Mouse (Mus musculus) MEL (cell line): ENCODE data around the gene Nfatc3.

Experiments
- BHLHE40 ChIP-seq: IDR thresholded peaks from 2 replicates; pipeline ENCODE4 v1.6.1; 2012; ENCODE audit warnings: low read depth, mild to moderate bottlenecking, inconsistent platforms, low read length, improper control_type of control experiment, borderline replicate concordance
- CTCF ChIP-seq, 3 experiments: IDR thresholded peaks in 2 of 3; conservative IDR thresholded peaks in 1 of 3; 2 replicates each; pipeline ENCODE4 v1.5.1; 2011 to 2012; ENCODE audit warnings: low read length in 3 of 3, low read depth in 2 of 3, mild to moderate bottlenecking in 2 of 3, improper control_type of control experiment in 1 of 3, inconsistent platforms in 1 of 3, mixed read lengths in 1 of 3, moderate library complexity in 1 of 3; ENCODE audit not compliant: control insufficient read depth in 1 of 3, insufficient read depth in 1 of 3, poor library complexity in 1 of 3, severe bottlenecking in 1 of 3
- EP300 ChIP-seq, 2 experiments: IDR thresholded peaks; 2 replicates each; pipeline ENCODE4 v1.6.1; 2011; ENCODE audit warnings: improper control_type of control experiment in 2 of 2, low read length in 2 of 2, low read depth in 1 of 2, mild to moderate bottlenecking in 1 of 2
- GATA1 ChIP-seq: IDR thresholded peaks from 2 replicates; pipeline ENCODE4 v1.6.1; 2011; ENCODE audit warnings: low read depth, low read length, improper control_type of control experiment
- NELFE ChIP-seq: IDR thresholded peaks from 2 replicates; pipeline ENCODE4 v1.6.1; 2011; ENCODE audit warnings: low read depth, low read length, improper control_type of control experiment
- RAD21 ChIP-seq: IDR thresholded peaks from 2 replicates; pipeline ENCODE4 v1.6.1; 2011; ENCODE audit warnings: mild to moderate bottlenecking, low read depth, low read length, improper control_type of control experiment
- TCF12 ChIP-seq: IDR thresholded peaks from 2 replicates; pipeline ENCODE4 v1.6.1; 2014; ENCODE audit warnings: low read depth, mild to moderate bottlenecking, inconsistent platforms, low read length, improper control_type of control experiment, moderate library complexity

DNA sequence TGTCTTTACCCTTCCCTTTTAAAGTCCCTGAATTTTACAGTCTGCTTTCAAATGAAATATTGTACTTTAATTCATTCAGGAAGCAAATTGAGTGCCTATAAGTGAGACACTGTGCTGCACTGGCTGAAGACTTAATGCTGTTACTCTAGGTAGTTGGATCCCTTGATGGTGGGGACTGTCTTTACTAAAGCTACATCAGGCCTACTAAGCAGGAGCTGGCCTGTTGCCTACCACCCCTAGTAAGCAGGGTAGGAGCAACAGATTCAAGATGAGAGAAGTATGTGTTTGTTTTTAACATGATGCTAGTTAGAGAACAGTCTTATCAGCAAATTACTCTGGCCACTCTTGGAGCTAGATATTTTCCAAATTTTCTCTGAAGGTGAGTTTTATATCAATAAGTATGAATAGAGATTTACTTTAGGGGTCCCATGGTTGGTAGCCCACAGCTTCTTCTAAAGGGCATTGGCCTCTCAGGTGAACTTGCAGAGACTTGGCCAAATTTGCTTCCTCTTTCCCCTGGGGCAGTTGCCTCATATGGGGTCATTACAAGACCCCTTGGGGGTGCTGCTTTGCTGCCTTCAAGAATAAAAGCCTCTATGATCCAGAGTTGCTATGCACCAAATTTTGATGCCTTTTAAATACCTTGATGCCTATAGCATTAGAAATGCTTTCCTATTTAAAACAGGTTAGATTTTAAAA, 70.7 kb downstream of the Nfatc3 start:
- TF ChIP-seq GATA1 (no peak), TCF12 (no peak), EP300 (IDR thresholded peaks at IDR 0.05; ENCODE audit: low read depth in 1 of 2, low read length in 2 of 2) (no peak), CTCF (IDR thresholded peaks at IDR 0.05 in 2 of 3, conservative IDR thresholded peaks at IDR 0.05 in 1 of 3; ENCODE audit: control insufficient read depth in 1 of 3, insufficient read depth in 1 of 3, low read depth in 2 of 3, low read length in 3 of 3, poor library complexity in 1 of 3, severe bottlenecking in 1 of 3) (no peak), NELFE (no peak), BHLHE40 (no peak), RAD21 (no peak)
